Mouse (Mus musculus) liver, embryonic 11.5 days (tissue): ENCODE results near the gene Tmem207. TPM values are rescaled to one million over a fixed set of nuclear protein-coding genes. Genes with fewer than 3 reads are reported as not detected.

ENCODE experiments used
- ATAC-seq: fragments of 200-750 bp; cut with Nextera tagmentation; replicated peaks from 2 replicates; pipeline ENCODE4 v1.8.0; 2017; ENCODE audit warnings: moderate number of reproducible peaks, mild to moderate bottlenecking, moderate TSS enrichment, moderate library complexity; ENCODE audit not compliant: low FRiP score
- DNase-seq: peaks from one replicate; pipeline ENCODE4 v3.0.0-alpha.2; 2017; ENCODE audit warnings: low spot score
- H3K27ac ChIP-seq: fragments of 300-500 bp; sonication (generic); 2 replicates; pipeline ENCODE4 v1.5.1; 2014; ENCODE audit warnings: mild to moderate bottlenecking, low read depth, low read length, control low read depth
- H3K27me3 ChIP-seq: fragments of 300-500 bp; sonication (generic); replicated peaks from 2 replicates; pipeline ENCODE4 v1.6.1; 2014; ENCODE audit warnings: low read length, mixed read lengths; ENCODE audit not compliant: control insufficient read depth, insufficient read depth
- H3K36me3 ChIP-seq: fragments of 300-500 bp; sonication (generic); 2 replicates; pipeline ENCODE4 v1.6.1; 2014; ENCODE audit warnings: mild to moderate bottlenecking, low read length, moderate library complexity, mixed read lengths; ENCODE audit not compliant: control insufficient read depth, insufficient read depth
- H3K4me1 ChIP-seq: fragments of 300-500 bp; sonication (generic); replicated peaks from 2 replicates; pipeline ENCODE4 v1.6.1; 2014; ENCODE audit warnings: low read length, mixed read lengths; ENCODE audit not compliant: control insufficient read depth, insufficient read depth
- H3K4me2 ChIP-seq: fragments of 300-500 bp; sonication (generic); 2 replicates; pipeline ENCODE4 v1.6.1; 2014; ENCODE audit warnings: mild to moderate bottlenecking, control low read depth, moderate library complexity
- H3K4me3 ChIP-seq: fragments of 300-500 bp; sonication (generic); 2 replicates; pipeline ENCODE4 v1.5.1; 2014; ENCODE audit warnings: low read depth, low read length, control low read depth
- H3K9ac ChIP-seq: fragments of 300-500 bp; sonication (generic); 2 replicates; pipeline ENCODE4 v1.6.1; 2014; ENCODE audit warnings: low read depth, low read length, control low read depth
- H3K9me3 ChIP-seq: fragments of 300-500 bp; sonication (generic); 2 replicates; pipeline ENCODE4 v1.6.1; 2016; ENCODE audit warnings: low read length, inconsistent platforms, mixed read lengths; ENCODE audit not compliant: control insufficient read depth
- WGBS: fragments of 180-500 bp; shearing (Covaris S2); extraction: QIAGEN DNeasy Blood & Tissue Kit; methylation state at CpG from one replicate; pipeline ENCODE4 v1.1.7; 2014; 5-methylcytosine and 5-hydroxymethylcytosine counted together
- polyA plus RNA-seq: library from polyadenylated mRNA; unstranded; fragments of >200 nt; fragmentation: Nextera tagmentation; extraction: Ambion mirVana; gene quantifications from 2 replicates; pipeline ENCODE4 v1.2.1, GENCODE M21; 2014

Gene Tmem207
- polyA plus RNA-seq, result not detected in 2 replicates

GRCm38 (mm10) chr16:26526669-26527068, at the start of gene Tmem207:
Gene Tmem207 (minus strand): TSS chr16:26526769.
- ATAC-seq, result no peak
- H3K36me3 ChIP-seq, result no peaks in the 10 kb centered on the region
- no peak within 1 kb of the TSS for H3K27ac ChIP-seq
- no peak within 1 kb of the TSS for H3K4me2 ChIP-seq
- H3K9me3 ChIP-seq, result no peaks in the 10 kb centered on the region
- DNase-seq, result no peak
- no peaks in the 10 kb centered on the region for H3K4me1 ChIP-seq
- no peak within 1 kb of the TSS for H3K9ac ChIP-seq
- no peak within 1 kb of the TSS for H3K4me3 ChIP-seq
- WGBS, result 92% methylated on average over 4 of the region's 4 CpGs
- no peaks in the 10 kb centered on the region for H3K27me3 ChIP-seq

DNA sequence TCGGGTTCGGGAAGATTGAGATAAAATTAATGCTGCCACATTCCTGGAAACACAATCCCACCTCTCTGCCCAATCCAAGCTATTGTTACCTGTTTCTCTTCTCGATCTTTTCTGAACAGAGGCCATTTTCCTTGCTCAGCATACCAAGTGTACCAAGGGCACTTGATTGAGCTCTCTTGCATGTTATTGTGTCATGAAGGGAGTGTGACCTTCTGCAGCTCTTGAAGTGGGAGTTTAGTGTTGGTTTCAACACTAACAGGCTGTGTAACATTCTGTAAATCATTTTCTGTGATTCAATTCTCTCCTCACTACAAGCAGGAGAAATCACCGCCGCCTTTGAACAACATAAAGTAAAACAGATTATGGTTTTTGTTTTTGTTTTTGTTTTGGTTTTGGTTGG, 47.6 kb upstream of the Tmem207 start:
- Histone ChIP-seq H3K27me3 (no peaks in the 10 kb centered on the region), H3K4me1 (no peaks in the 10 kb centered on the region), H3K27ac (no peak overlapping the region), H3K9ac (no peak overlapping the region), H3K36me3 (no peaks in the 10 kb centered on the region), H3K4me2 (no peak overlapping the region), H3K4me3 (no peak overlapping the region), H3K9me3 (no peaks in the 10 kb centered on the region)
- ATAC-seq (no peak), DNase-seq (no peak)
- WGBS, result 85% methylated on average over 5 of the region's 5 CpGs

DNA sequence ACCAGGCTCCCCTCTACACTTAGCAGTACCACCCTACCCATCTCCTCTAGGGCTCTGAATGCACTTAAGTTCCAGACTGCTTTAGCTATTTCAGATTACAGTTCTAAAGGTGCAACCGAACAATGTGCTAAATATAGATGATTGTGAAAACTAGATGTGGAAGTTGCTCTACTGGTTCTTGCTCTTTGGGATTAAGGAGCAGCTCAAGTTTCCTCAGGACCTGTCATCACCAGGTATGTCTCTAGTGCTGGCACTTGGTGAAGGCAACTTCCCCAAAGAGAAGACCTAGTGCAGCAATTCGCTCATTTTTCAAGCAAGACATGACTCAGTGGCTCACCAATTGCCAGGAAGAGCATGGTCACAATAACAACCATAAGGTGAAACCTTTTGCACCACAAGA, 45.3 kb upstream of the Tmem207 start:
- 78% methylated on average over 2 of the region's 2 CpGs for WGBS
- Histone ChIP-seq H3K27me3 (no peaks in the 10 kb centered on the region), H3K27ac (no peak overlapping the region), H3K9me3 (no peaks in the 10 kb centered on the region), H3K4me1 (no peaks in the 10 kb centered on the region), H3K9ac (no peak overlapping the region), H3K4me3 (no peak overlapping the region), H3K36me3 (no peaks in the 10 kb centered on the region), H3K4me2 (no peak overlapping the region)
- DNase-seq (no peak), ATAC-seq (no peak)

- DNase-seq (no peak), ATAC-seq (no peak)
- Histone ChIP-seq H3K27me3 (no peaks in the 10 kb centered on the region), H3K27ac (no peak overlapping the region), H3K9ac (no peak overlapping the region), H3K4me3 (no peak overlapping the region), H3K36me3 (no peaks in the 10 kb centered on the region), H3K4me1 (no peaks in the 10 kb centered on the region), H3K4me2 (no peak overlapping the region), H3K9me3 (no peaks in the 10 kb centered on the region)
Observed at GRCm38 (mm10) chr16:26569387-26569978, 42.9 kb upstream of the Tmem207 start.

DNA sequence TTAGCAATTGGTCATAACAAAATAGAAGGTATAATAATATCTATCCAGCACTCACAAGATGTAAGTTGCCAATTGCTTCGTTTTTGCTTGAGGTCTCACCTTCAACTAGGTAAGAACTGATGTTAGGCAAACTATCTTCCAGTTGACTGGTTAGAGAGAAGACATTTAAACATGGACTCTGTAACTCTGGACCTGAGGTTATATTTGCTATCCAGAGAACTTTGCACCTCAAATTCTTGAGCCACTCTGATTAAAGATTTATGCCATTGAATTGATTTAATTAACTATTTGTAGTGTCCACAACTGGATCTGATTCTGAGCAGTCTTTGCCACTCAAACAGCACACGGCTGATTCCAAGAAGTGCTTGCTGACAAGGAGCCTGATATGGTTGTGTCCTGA, 36.2 kb upstream of the Tmem207 start:
- H3K9me3 ChIP-seq, result no peaks in the 10 kb centered on the region
- no peak overlapping the region for H3K27ac ChIP-seq
- no peak overlapping the region for H3K9ac ChIP-seq
- no peak for DNase-seq
- WGBS, result 80% methylated on average over 2 of the region's 2 CpGs
- no peaks in the 10 kb centered on the region for H3K36me3 ChIP-seq
- no peak for ATAC-seq
- no peaks in the 10 kb centered on the region for H3K27me3 ChIP-seq
- no peak overlapping the region for H3K4me3 ChIP-seq
- H3K4me1 ChIP-seq, result no peaks in the 10 kb centered on the region
- no peak overlapping the region for H3K4me2 ChIP-seq

DNA sequence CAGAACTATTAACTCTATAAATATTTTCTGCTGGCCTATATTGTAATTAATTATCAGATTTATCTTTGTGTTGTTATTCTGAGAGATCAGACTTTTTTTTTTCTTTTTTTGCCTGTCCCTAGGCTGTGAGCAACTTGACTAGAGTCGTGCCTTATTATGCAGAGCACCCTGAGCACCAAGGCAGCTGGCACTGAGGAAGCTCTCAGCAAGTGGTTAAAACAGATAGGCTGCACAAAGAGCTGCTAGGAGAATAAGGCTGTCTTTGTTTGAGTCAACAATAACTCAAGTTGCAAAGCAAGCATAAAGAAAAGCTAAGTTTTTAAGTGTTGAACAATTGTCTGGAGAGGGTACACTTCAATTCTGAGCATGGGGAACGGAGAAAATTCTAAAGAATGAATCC, 35.2 kb upstream of the Tmem207 start:
- Histone ChIP-seq H3K9ac (no peak overlapping the region), H3K36me3 (no peaks in the 10 kb centered on the region), H3K4me2 (no peak overlapping the region), H3K27ac (no peak overlapping the region), H3K4me3 (no peak overlapping the region), H3K4me1 (no peaks in the 10 kb centered on the region), H3K27me3 (no peaks in the 10 kb centered on the region), H3K9me3 (no peaks in the 10 kb centered on the region)
- DNase-seq (no peak), ATAC-seq (no peak)
- 57% methylated on average over 2 of the region's 2 CpGs for WGBS

- 70% methylated on average over 1 of the region's 1 CpGs for WGBS
Observed at GRCm38 (mm10) chr16:26558797-26559196, 32.2 kb upstream of the Tmem207 start.

DNA sequence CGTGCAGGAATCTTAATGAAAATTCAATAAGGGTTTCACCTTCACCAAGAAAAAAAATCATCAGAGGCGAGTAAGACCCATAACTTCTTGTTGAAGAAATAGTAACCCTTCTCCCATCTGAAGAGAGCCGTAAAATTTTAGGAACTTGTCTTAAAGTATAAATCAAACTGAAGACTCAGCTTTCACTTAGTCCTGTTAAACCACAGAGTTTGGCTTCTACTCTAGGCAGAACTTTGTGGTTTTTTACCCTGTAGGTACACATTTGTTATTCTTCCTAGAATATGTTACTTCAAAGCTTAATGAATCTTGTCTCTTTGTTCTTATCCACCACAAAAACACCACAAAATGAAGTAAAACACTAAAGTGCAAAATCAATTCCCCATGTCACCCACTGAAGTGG, 25.7 kb upstream of the Tmem207 start:
- DNase-seq (no peak), ATAC-seq (no peak)
- Histone ChIP-seq H3K4me2 (no peak overlapping the region), H3K27ac (no peak overlapping the region), H3K36me3 (no peaks in the 10 kb centered on the region), H3K9me3 (no peaks in the 10 kb centered on the region), H3K4me1 (no peaks in the 10 kb centered on the region), H3K9ac (no peak overlapping the region), H3K4me3 (no peak overlapping the region), H3K27me3 (no peaks in the 10 kb centered on the region)
- 75% methylated on average over 3 of the region's 3 CpGs for WGBS

More at GRCm38 (mm10) chr16:26558797-26559196, 32.2 kb upstream of the Tmem207 start:
- Histone ChIP-seq H3K27ac (no peak overlapping the region), H3K27me3 (no peaks in the 10 kb centered on the region), H3K4me1 (no peaks in the 10 kb centered on the region), H3K9ac (no peak overlapping the region), H3K9me3 (no peaks in the 10 kb centered on the region), H3K4me2 (no peak overlapping the region), H3K4me3 (no peak overlapping the region), H3K36me3 (no peaks in the 10 kb centered on the region)
- no peak for DNase-seq
- ATAC-seq, result no peak

DNA sequence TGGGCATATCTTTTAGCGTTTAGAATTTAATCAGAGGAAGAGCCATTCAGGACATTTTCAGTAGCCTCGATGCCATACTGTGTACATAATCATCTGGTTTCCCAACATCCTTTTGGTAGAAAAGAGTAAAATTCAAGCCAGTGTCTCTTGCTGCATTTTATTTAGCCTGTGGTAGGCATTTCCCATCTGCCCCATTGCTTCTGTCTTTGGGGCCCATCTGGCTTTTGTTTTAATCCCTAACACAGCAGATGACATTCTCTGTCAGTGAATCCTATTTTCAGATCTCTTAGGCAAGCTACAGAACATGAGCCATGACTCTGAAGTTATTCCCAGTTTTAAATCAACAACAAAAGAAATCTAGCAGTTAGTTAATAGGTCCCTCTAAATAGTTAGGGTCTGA, 22.7 kb upstream of the Tmem207 start:
- H3K4me2 ChIP-seq, result no peak overlapping the region
- DNase-seq (no peak), ATAC-seq (no peak)

More for the DNA sequence above, 22.7 kb upstream of the Tmem207 start:
- Histone ChIP-seq H3K4me3 (no peak overlapping the region), H3K4me1 (no peaks in the 10 kb centered on the region), H3K36me3 (no peaks in the 10 kb centered on the region), H3K9me3 (no peaks in the 10 kb centered on the region), H3K27me3 (no peaks in the 10 kb centered on the region), H3K27ac (no peak overlapping the region), H3K9ac (no peak overlapping the region)
- 86% methylated on average over 2 of the region's 2 CpGs for WGBS
